In genomic region chr6:134732813-134733212, GRCm38 (mm10) we compare ENCODE assay signal across 16 mouse cellular contexts.
"Had no signal": no experiment of that assay in that cellular context is flagged by ENCODE, and none has a peak within 500 bp of the region (broad histone marks: within the 10 kb centered on the region; RNA-seq: fewer than 3 reads in every experiment).

No protein-coding gene starts in this region.

- H3K4me3 ChIP-seq: neural tube, embryonic 13.5 days; neural tube, embryonic 15.5 days; stomach, embryonic 15.5 days had no signal

- H3K4me2 ChIP-seq: neural tube, embryonic 13.5 days; neural tube, embryonic 15.5 days; stomach, embryonic 15.5 days had no signal

- H3K27ac ChIP-seq: neural tube, embryonic 13.5 days; neural tube, embryonic 15.5 days; stomach, embryonic 15.5 days; stomach, postnatal 0 days had no signal

- H3K27me3 ChIP-seq: neural tube, embryonic 13.5 days; neural tube, embryonic 15.5 days; stomach, embryonic 15.5 days had no signal

- H3K9ac ChIP-seq: neural tube, embryonic 13.5 days; neural tube, embryonic 15.5 days; stomach, embryonic 15.5 days had no signal

- H3K36me3 ChIP-seq: neural tube, embryonic 13.5 days; neural tube, embryonic 15.5 days had no signal

- H3K9me3 ChIP-seq: neural tube, embryonic 13.5 days; neural tube, embryonic 15.5 days; stomach, embryonic 15.5 days had no signal

- DNase-seq: retina, postnatal 1 day; right cerebral cortex, adult 18-20 months; right cerebral cortex, postnatal 14 days; right cerebral cortex, postnatal 25 days; right cerebral cortex, postnatal 4 days; spleen, adult 18-20 months; thymus, adult 18-20 months; thymus, adult 2 months; thymus, postnatal 14 days; thymus, postnatal 25 days; thymus, postnatal 36 days; thymus, postnatal 4 days had no signal

- H3K4me1 ChIP-seq: neural tube, embryonic 13.5 days; stomach, embryonic 15.5 days had no signal
